Mouse (Mus musculus) heart, embryonic 12.5 days (tissue): ENCODE results near the gene Tecta. TPM values are rescaled to one million over a fixed set of nuclear protein-coding genes. Genes with fewer than 3 reads are reported as not detected.

Source experiments
- ATAC-seq: fragments of 200-750 bp; cut with Nextera tagmentation; 2 replicates; pipeline ENCODE4 v1.8.0; 2017; ENCODE audit warnings: moderate TSS enrichment, moderate library complexity; ENCODE audit not compliant: insufficient number of reproducible peaks, low FRiP score
- H3K27ac ChIP-seq: fragments of 300-500 bp; sonication (generic); 2 replicates; pipeline ENCODE4 v1.5.1; 2016; ENCODE audit warnings: mild to moderate bottlenecking, moderate library complexity; ENCODE audit not compliant: poor library complexity, severe bottlenecking
- H3K27me3 ChIP-seq: fragments of 300-500 bp; sonication (generic); replicated peaks from 2 replicates; pipeline ENCODE4 v1.6.1; 2016; ENCODE audit warnings: mild to moderate bottlenecking, moderate library complexity
- H3K36me3 ChIP-seq: fragments of 300-500 bp; sonication (generic); 2 replicates; pipeline ENCODE4 v1.6.1; 2016; ENCODE audit warnings: mild to moderate bottlenecking, moderate library complexity
- H3K4me1 ChIP-seq: fragments of 300-500 bp; sonication (generic); replicated peaks from 2 replicates; pipeline ENCODE4 v1.6.1; 2016; ENCODE audit warnings: mild to moderate bottlenecking
- H3K4me2 ChIP-seq: fragments of 300-500 bp; sonication (generic); 2 replicates; pipeline ENCODE4 v1.6.1; 2016; ENCODE audit warnings: mild to moderate bottlenecking, moderate library complexity
- H3K4me3 ChIP-seq: fragments of 300-500 bp; sonication (generic); 2 replicates; pipeline ENCODE4 v1.5.1; 2016; ENCODE audit warnings: mild to moderate bottlenecking
- H3K9ac ChIP-seq: fragments of 300-500 bp; sonication (generic); 2 replicates; pipeline ENCODE4 v1.6.1; 2016; ENCODE audit warnings: mild to moderate bottlenecking, moderate library complexity
- H3K9me3 ChIP-seq: fragments of 300-500 bp; sonication (generic); replicated peaks from 2 replicates; pipeline ENCODE4 v1.6.1; 2016; ENCODE audit warnings: mild to moderate bottlenecking, moderate library complexity
- WGBS: fragments of 180-500 bp; shearing (Covaris S2); methylation state at CpG from one replicate; pipeline ENCODE4 v1.1.7; 2016; 5-methylcytosine and 5-hydroxymethylcytosine counted together
- microRNA-seq: library from miRNA; unstranded; fragments of <30 nt; microRNA quantifications from one replicate; pipeline ENCODE4, GENCODE M21; 2017
- polyA plus RNA-seq: library from polyadenylated mRNA; unstranded; fragments of >200 nt; fragmentation: Nextera tagmentation; extraction: Ambion mirVana; gene quantifications from 2 replicates; pipeline ENCODE4 v1.2.1, GENCODE M21; 2016

Tecta gene
- polyA plus RNA-seq, 1 experiment from 2014 or later = 0.19 TPM

GRCm38 (mm10) chr9:42294131-42294530 is 105.6 kb downstream of the Tecta start:
- WGBS = 58% methylated on average over 2 of the region's 2 CpGs
- no peaks in the 10 kb centered on the region for H3K9me3 ChIP-seq
- no peak overlapping the region for H3K4me2 ChIP-seq
- no peak for ATAC-seq
- H3K36me3 ChIP-seq = no peaks in the 10 kb centered on the region
- H3K27ac ChIP-seq = no peak overlapping the region
- no peak overlapping the region for H3K9ac ChIP-seq
- H3K4me3 ChIP-seq = no peak overlapping the region
- no peaks in the 10 kb centered on the region for H3K27me3 ChIP-seq
- H3K4me1 ChIP-seq = no peaks in the 10 kb centered on the region

DNA sequence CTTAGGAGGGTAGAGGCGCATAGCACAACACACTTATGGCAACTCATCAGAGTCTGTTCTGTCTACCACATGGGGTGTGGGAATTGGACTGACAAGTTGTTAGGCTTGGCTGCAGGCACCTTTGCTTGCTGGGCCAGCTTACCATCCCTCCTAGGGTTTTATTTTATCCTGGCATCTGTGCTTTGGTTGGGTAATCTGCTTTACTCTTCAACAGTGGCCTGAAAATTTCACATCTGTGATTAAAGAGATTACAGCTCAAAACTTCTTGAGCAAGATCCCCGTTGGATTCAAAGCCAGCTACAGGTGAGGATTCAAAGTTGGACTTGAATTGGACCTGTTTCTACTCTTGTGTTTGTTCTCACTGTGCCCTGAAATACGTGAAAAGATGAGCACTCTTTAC is 106.1 kb downstream of the Tecta start:
- H3K4me1 ChIP-seq = no peaks in the 10 kb centered on the region
- no peak overlapping the region for H3K9ac ChIP-seq
- no peaks in the 10 kb centered on the region for H3K9me3 ChIP-seq
- 73% methylated on average over 3 of the region's 3 CpGs for WGBS
- H3K27ac ChIP-seq = no peak overlapping the region
- no peak overlapping the region for H3K4me2 ChIP-seq
- no peaks in the 10 kb centered on the region for H3K36me3 ChIP-seq
- no peak for ATAC-seq
- no peak overlapping the region for H3K4me3 ChIP-seq
- H3K27me3 ChIP-seq = no peaks in the 10 kb centered on the region

- Histone ChIP-seq H3K27me3 (no peaks in the 10 kb centered on the region), H3K36me3 (no peaks in the 10 kb centered on the region), H3K9me3 (no peaks in the 10 kb centered on the region), H3K9ac (no peak overlapping the region), H3K4me3 (no peak overlapping the region), H3K4me2 (no peak overlapping the region), H3K4me1 (no peaks in the 10 kb centered on the region), H3K27ac (no peak overlapping the region)
- WGBS = 63% methylated on average over 7 of the region's 7 CpGs
- no peak for ATAC-seq
Measured at GRCm38 (mm10) chr9:42293051-42293450, 106.7 kb downstream of the Tecta start.

GRCm38 (mm10) chr9:42279676-42280075 is 120.1 kb downstream of the Tecta start:
- Histone ChIP-seq H3K4me1 (no peaks in the 10 kb centered on the region), H3K9me3 (no peaks in the 10 kb centered on the region), H3K27ac (no peak overlapping the region), H3K9ac (no peak overlapping the region), H3K4me2 (no peak overlapping the region), H3K4me3 (no peak overlapping the region), H3K27me3 (no peaks in the 10 kb centered on the region), H3K36me3 (no peaks in the 10 kb centered on the region)
- WGBS = 59% methylated on average over 4 of the region's 4 CpGs
- no peak for ATAC-seq

Small RNA genes within 50 kb of the gene (microRNA-seq; reads per million reads assigned to microRNA genes)
- not detected for gene Gm44311

Other genes with a start within 250 kb of the Tecta start
- gene Sc5d, start 135.7 kb downstream of the Tecta start, polyA plus RNA-seq = 42.7 and 43.3 TPM in 2 replicates
- gene Tbcel, start 107.9 kb upstream of the Tecta start, polyA plus RNA-seq = 5.2 and 5.4 TPM in 2 replicates